Mouse (Mus musculus) large intestine, adult 2 months (tissue): ENCODE measurements around the gene Hsd17b2. TPM values are rescaled to one million over a fixed set of nuclear protein-coding genes. Genes with fewer than 3 reads are reported as not detected.

Source experiments
- polyA plus RNA-seq: library from polyadenylated mRNA; depleted of rRNA; stranded (reverse); fragments of >200 nt; gene quantifications from 2 replicates; pipeline ENCODE4 v1.2.3, GENCODE M21; 2012; rRNA removed

The Hsd17b2 gene
- polyA plus RNA-seq, 1 experiment = 40.4 TPM

Other genes with a start within 250 kb of the Hsd17b2 start
- 13.2 and 16.7 TPM in 2 replicates for gene Plcg2, start 203.6 kb upstream of the Hsd17b2 start, polyA plus RNA-seq
- 12.4 and 17.6 TPM in 2 replicates for gene Sdr42e1, start 28.2 kb upstream of the Hsd17b2 start, polyA plus RNA-seq
- gene Mphosph6, start 100.0 kb downstream of the Hsd17b2 start, polyA plus RNA-seq = 6.0 and 6.7 TPM in 2 replicates